Mouse (Mus musculus): ENCODE data around the gene Irgm1. TPM values are rescaled to one million over a fixed set of nuclear protein-coding genes. Genes with fewer than 3 reads are reported as not detected.
"Not testable (repeated sequence)": the region's sequence is repeated elsewhere in the genome, so short reads cannot be mapped to it uniquely, and the experiment has no call there.

Irgm1 gene
- total RNA-seq (2021) = 1 to 10 TPM; 7.0 to 7.7 TPM
- long read RNA-seq, experiment 1, transcript Irgm1-202 (2 exons, 2,082 nt) = major isoform, 8 of 17 reads
- long read RNA-seq, experiment 1, partial matches to known transcripts = 0 of 17 reads
- long read RNA-seq, experiment 1, other reads (novel, unspliced or antisense) = 5 of 17 reads
- long read RNA-seq, experiment 2, transcript Irgm1-202 (2 exons, 2,082 nt) = major isoform, 5 of 7 reads
- long read RNA-seq, experiment 2, partial matches to known transcripts = 1 of 7 reads
- long read RNA-seq, experiment 2, other reads (novel, unspliced or antisense) = 0 of 7 reads

GRCm38 (mm10) chr11:48871201-48871772 lies at the start of gene Irgm1:
TSS of gene Irgm1 (minus strand) at chr11:48871683.
- DNase-seq (ENCODE audit: low spot score in 2 of 2) = peak in 1 of 2 experiments; percentile 30

- no peak for DNase-seq (ENCODE audit: low spot score in 2 of 2)
Observed at GRCm38 (mm10) chr11:48918380-48918779, 46.9 kb upstream of the Irgm1 start.

GRCm38 (mm10) chr11:48913611-48914010 lies 42.1 kb upstream of the Irgm1 start:
- no peak for DNase-seq (ENCODE audit: low spot score in 2 of 2)

GRCm38 (mm10) chr11:48908459-48908858 lies 37.0 kb upstream of the Irgm1 start:
- no peak for DNase-seq (ENCODE audit: low spot score in 2 of 2)

- no peak for DNase-seq (ENCODE audit: low spot score in 2 of 2)
Observed at GRCm38 (mm10) chr11:48902021-48902420, 30.5 kb upstream of the Irgm1 start, which contains the start of gene Gm5431. TSS of gene Gm5431 (minus strand) at chr11:48902214.

GRCm38 (mm10) chr11:48901567-48901930 lies 30.1 kb upstream of the Irgm1 start:
- DNase-seq (ENCODE audit: low spot score in 2 of 2) = not testable (repeated sequence)

- DNase-seq (ENCODE audit: low spot score in 2 of 2) = not testable (repeated sequence)
Observed at GRCm38 (mm10) chr11:48900654-48901566, 29.4 kb upstream of the Irgm1 start.

GRCm38 (mm10) chr11:48898812-48899431 lies 27.4 kb upstream of the Irgm1 start:
- DNase-seq (ENCODE audit: low spot score in 2 of 2) = no peak

GRCm38 (mm10) chr11:48876680-48877079 lies 5.2 kb upstream of the Irgm1 start:
- no peak for DNase-seq (ENCODE audit: low spot score in 2 of 2)

GRCm38 (mm10) chr11:48875343-48875837 lies 3.9 kb upstream of the Irgm1 start:
- DNase-seq (ENCODE audit: low spot score in 2 of 2) = not testable (repeated sequence)

GRCm38 (mm10) chr11:48874465-48874864 lies 3.0 kb upstream of the Irgm1 start:
- DNase-seq (ENCODE audit: low spot score in 2 of 2) = peak; percentile 58 to 63

GRCm38 (mm10) chr11:48873591-48874290 lies 2.3 kb upstream of the Irgm1 start:
- no peak for DNase-seq (ENCODE audit: low spot score in 2 of 2)

GRCm38 (mm10) chr11:48872695-48873300 lies 1.3 kb upstream of the Irgm1 start:
- no peak for DNase-seq (ENCODE audit: low spot score in 2 of 2)

- DNase-seq (ENCODE audit: low spot score in 2 of 2) = peak in 1 of 2 experiments; percentile 19
Observed at GRCm38 (mm10) chr11:48871817-48872541, 496 bp upstream of the Irgm1 start.

GRCm38 (mm10) chr11:48870781-48871180 lies 702 bp downstream of the Irgm1 start:
- DNase-seq (ENCODE audit: low spot score in 2 of 2) = no peak

GRCm38 (mm10) chr11:48869380-48870110 lies 1.9 kb downstream of the Irgm1 start:
- no peak for DNase-seq (ENCODE audit: low spot score in 2 of 2)

- no peak for DNase-seq (ENCODE audit: low spot score in 2 of 2)
Observed at GRCm38 (mm10) chr11:48866481-48866880, 5.0 kb downstream of the Irgm1 start.

GRCm38 (mm10) chr11:48863808-48864207 lies 7.7 kb downstream of the Irgm1 start:
- DNase-seq (ENCODE audit: low spot score in 2 of 2) = no peak
